Mouse (Mus musculus) olfactory bulb, adult 2 months (tissue): ENCODE data around the gene Hbb-bh2. TPM values are rescaled to one million over a fixed set of nuclear protein-coding genes. Genes with fewer than 3 reads are reported as not detected.

Source experiments
- H3K27ac ChIP-seq: fragments of 200-500 bp; 2 replicates; pipeline ENCODE4 v1.5.1; 2012; ENCODE audit warnings: low read depth, low read length; ENCODE audit not compliant: insufficient read depth
- H3K4me1 ChIP-seq: fragments of 200-500 bp; 2 replicates; pipeline ENCODE4 v1.6.1; 2012; ENCODE audit warnings: low read length; ENCODE audit not compliant: control insufficient read depth, insufficient read depth
- H3K4me3 ChIP-seq: fragments of 200-500 bp; 2 replicates; pipeline ENCODE4 v1.5.1; 2012; ENCODE audit warnings: mild to moderate bottlenecking, low read depth, low read length, moderate library complexity; ENCODE audit not compliant: insufficient read depth
- CTCF ChIP-seq: fragments of 200-500 bp; IDR thresholded peaks from 2 replicates; pipeline ENCODE4 v1.5.1; 2012; ENCODE audit warnings: low read depth, mild to moderate bottlenecking, low read length, moderate library complexity; ENCODE audit not compliant: insufficient read depth
- POLR2A ChIP-seq: fragments of 200-500 bp; IDR thresholded peaks from 2 replicates; pipeline ENCODE4 v1.6.1; 2012; ENCODE audit warnings: mild to moderate bottlenecking, low read depth, low read length, moderate library complexity; ENCODE audit not compliant: insufficient read depth
- WGBS: fragments of 180-500 bp; shearing (Covaris S2); methylation state at CpG from one replicate; pipeline ENCODE4 v1.1.7; 2018; 5-methylcytosine and 5-hydroxymethylcytosine counted together
- polyA plus RNA-seq: library from polyadenylated mRNA; stranded (reverse); fragments of >200 nt; gene quantifications from 2 replicates; pipeline ENCODE4 v1.2.4, GENCODE M21; 2012; ENCODE audit warnings: low replicate concordance; ENCODE audit not compliant: missing spikeins, insufficient read depth, insufficient read length

Hbb-bh2 gene
- not detected in 2 replicates for polyA plus RNA-seq

DNA sequence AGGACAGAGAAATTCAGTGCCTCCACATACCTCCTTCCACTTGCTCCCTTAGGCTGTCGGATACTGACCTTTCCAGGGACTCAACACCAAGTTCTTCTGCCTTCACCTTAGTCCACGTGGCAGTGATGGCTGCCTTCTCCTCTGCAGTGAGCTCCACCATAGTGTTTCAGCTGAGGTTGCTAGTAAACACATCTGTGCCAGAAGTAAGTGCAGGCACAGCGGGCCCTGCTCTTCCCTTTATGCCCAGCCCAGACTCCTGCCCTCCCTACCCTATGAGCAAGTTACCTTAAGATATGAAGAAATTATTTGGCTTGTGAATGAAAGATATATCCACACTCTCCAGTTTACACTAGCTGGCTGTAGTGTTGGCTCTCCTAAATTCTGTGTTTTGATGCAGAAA, at the start of gene Hbb-bh2:
TSS of gene Hbb-bh2 (minus strand) at position 253 of the 400 bp plus-strand sequence.
- Histone ChIP-seq H3K4me1 (no peaks in the 10 kb centered on the region), H3K27ac (no peak within 1 kb of the TSS), H3K4me3 (no peak within 1 kb of the TSS)
- 65% methylated on average over 3 of the region's 3 CpGs for WGBS
- no peak for TF ChIP-seq POLR2A
- TF ChIP-seq CTCF = no peak

DNA sequence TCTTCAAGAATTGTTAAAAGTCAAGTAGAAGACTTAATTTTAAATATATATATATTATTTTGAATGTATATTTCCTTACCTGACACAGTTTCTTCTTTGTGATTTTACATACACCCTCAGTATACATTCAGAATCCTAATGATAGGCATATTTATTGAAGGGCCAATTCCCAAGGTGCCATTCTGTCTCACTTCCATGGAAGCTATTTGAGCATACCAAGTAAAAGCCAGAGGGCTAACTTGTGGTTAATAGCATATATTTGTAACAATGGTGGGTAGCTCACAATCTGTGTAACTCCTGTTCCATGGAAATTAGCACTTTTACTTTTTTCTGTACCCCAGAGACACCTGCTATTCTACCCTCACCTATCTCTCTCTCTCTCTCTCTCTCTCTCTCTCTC, 45.8 kb upstream of the Hbb-bh2 start, which contains the start of gene Olfr66:
TSS of gene Olfr66 (minus strand) at position 101 of the 400 bp plus-strand sequence.
- Histone ChIP-seq H3K4me3 (no peak within 1 kb of the TSS), H3K27ac (no peak within 1 kb of the TSS), H3K4me1 (no peaks in the 10 kb centered on the region)
- TF ChIP-seq POLR2A (no peak), CTCF (no peak)

GRCm38 (mm10) chr7:103877093-103877492, 36.8 kb upstream of the Hbb-bh2 start:
- Histone ChIP-seq H3K27ac (no peak overlapping the region), H3K4me1 (no peaks in the 10 kb centered on the region), H3K4me3 (no peak overlapping the region)
- TF ChIP-seq POLR2A = no peak
- TF ChIP-seq CTCF = no peak
- WGBS = 89% methylated on average over 2 of the region's 2 CpGs

DNA sequence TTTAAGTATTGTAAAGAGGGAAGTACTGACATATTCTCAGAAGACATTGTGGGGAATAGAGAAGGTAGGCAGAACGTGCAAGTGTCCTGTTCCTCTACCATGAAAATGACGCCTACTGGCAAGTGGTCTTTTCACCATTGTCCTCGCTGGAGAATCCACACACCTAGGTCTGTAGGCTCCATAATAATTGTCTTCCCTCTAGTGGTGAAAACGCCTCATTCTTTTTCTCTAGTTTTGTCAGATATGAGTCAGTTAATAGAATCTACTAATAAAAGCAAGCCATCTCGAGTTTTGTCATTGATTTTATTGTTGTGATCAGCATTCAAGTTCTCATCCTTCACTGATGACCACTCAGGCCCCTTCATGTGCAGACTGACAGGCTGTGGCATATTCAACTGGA, 34.1 kb upstream of the Hbb-bh2 start:
- Histone ChIP-seq H3K27ac (no peak overlapping the region), H3K4me1 (no peaks in the 10 kb centered on the region), H3K4me3 (no peak overlapping the region)
- WGBS = 52% methylated on average over 5 of the region's 5 CpGs
- no peak for TF ChIP-seq CTCF
- TF ChIP-seq POLR2A = no peak

DNA sequence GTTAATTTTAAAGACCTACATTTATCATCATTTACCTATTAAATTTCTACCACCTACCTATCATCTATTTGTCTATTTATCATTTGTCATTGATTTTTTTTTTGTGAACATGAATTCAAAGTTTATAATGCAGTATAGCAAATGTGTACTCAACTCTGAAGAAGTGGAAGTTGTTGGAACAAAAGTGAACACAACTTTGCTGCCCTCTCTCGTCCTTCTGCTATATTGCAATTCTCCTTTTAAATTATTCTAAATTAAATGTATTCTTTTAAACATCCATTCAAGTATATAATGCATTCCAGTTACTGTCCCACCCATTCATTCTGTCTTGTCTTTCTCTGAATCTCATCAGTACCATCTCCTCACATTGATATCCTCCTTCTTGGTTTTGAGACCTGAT, 32.7 kb upstream of the Hbb-bh2 start:
- no peak overlapping the region for H3K4me3 ChIP-seq
- H3K4me1 ChIP-seq = no peaks in the 10 kb centered on the region
- H3K27ac ChIP-seq = no peak overlapping the region
- WGBS = 2% methylated on average over 1 of the region's 1 CpGs
- TF ChIP-seq CTCF (no peak), POLR2A (no peak)

- Histone ChIP-seq H3K27ac (no peak overlapping the region), H3K4me3 (no peak overlapping the region), H3K4me1 (no peaks in the 10 kb centered on the region)
- TF ChIP-seq CTCF (no peak), POLR2A (no peak)
Measured at GRCm38 (mm10) chr7:103870667-103871066, 30.3 kb upstream of the Hbb-bh2 start.

DNA sequence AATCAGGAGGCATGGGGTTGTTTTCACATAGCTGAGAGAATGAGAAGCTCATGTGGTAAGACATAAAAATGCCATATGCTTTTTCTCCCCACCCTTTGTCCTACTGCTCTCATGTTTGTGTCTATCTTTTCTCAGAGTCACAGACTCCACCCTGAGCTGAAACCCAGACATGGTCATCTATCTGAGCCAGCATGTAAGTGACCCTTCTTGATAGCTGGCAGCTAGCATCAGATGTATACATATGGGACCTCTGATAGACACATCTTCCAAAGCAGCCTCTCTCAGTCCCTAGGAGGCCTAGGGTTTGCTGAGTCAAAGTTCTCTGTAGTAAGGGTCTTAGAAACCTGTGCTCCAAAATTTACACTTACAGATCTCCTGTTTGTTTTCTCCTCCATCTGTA, 25.4 kb upstream of the Hbb-bh2 start:
- H3K4me3 ChIP-seq = no peak overlapping the region
- no peak overlapping the region for H3K27ac ChIP-seq
- H3K4me1 ChIP-seq = no peaks in the 10 kb centered on the region
- TF ChIP-seq POLR2A = no peak
- no peak for TF ChIP-seq CTCF

DNA sequence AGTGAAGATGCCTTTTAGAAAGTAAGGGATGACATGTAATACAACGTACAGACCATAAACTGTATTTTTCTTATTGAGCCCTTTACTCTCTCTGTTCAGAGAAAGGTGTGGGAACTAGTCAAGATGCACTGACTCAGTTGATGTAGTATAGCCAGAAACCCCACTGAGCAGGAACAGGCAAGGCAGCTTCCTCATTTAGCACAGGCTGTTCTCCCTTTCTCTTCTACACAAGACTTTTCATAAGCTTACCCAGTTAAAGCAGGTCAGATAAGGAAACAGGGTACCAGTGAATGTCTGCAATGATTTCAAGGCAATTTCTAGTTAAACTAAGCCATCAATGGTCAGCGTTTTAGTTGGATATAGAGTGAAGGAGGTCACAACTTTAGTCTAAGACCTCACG, 21.2 kb upstream of the Hbb-bh2 start:
- WGBS = 79% methylated on average over 3 of the region's 3 CpGs
- H3K27ac ChIP-seq = no peak overlapping the region
- TF ChIP-seq CTCF (no peak), POLR2A (no peak)
- no peaks in the 10 kb centered on the region for H3K4me1 ChIP-seq
- H3K4me3 ChIP-seq = no peak overlapping the region

DNA sequence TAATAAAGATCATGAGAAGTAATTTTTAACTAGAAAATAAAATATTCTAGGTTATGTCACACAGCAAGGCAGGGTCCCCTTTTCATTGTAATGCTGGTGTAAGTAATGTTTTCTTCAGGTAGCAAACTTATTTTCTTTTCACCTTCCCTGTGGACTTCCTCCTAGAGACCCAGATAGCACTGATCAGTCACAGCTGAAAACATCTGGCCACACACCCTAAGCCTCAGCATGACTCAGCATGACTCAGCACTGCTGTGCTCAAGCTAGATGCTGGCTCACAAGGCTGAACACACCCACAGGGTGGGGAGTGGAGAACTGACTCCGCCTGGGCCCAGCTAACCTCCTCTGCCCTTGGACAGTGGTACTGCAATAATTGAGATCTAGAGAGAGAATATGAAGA, 20.5 kb upstream of the Hbb-bh2 start:
- Histone ChIP-seq H3K27ac (no peak overlapping the region), H3K4me1 (no peaks in the 10 kb centered on the region), H3K4me3 (no peak overlapping the region)
- TF ChIP-seq POLR2A (no peak), CTCF (no peak)
- 57% methylated on average over 1 of the region's 1 CpGs for WGBS

GRCm38 (mm10) chr7:103859076-103859475, 18.8 kb upstream of the Hbb-bh2 start:
- Histone ChIP-seq H3K4me1 (no peaks in the 10 kb centered on the region), H3K27ac (no peak overlapping the region), H3K4me3 (no peak overlapping the region)
- no peak for TF ChIP-seq POLR2A
- WGBS = 74% methylated on average over 2 of the region's 2 CpGs
